19 mouse cellular contexts compared by ENCODE assay signal in the genomic region with DNA sequence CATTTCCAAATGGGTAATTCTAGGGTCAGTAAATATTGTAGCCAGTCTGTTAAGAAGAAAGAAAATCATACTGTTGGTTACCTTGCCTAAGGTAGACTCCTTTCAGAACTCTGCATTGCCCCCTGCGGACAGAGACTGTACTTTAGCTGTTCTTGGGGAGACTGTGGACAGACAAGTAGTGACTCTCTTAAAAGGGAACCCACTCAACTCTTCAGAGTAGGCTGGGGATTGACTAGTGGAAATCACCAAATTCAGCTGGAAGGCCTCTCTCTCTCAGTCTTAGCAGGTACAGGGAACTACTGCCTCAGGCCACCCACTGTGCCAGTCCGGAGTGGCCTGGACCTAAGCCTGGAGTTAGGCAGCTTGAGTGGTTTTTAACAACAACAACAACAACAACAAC. TPM values are rescaled to one million over a fixed set of nuclear protein-coding genes. Genes with fewer than 3 reads are reported as not detected.
DNase-seq lines count a peak whose midpoint lies in the region; ATAC-seq lines count a peak whose summit lies in the region.
"Had no signal": no experiment of that assay in that cellular context is flagged by ENCODE, and none has a peak within 500 bp of the region (broad histone marks: within the 10 kb centered on the region; RNA-seq: fewer than 3 reads in every experiment).

No protein-coding gene starts in this region.

- H3K9ac ChIP-seq in forebrain, embryonic 11.5 days (ENCODE audit: low read length): no peak overlapping the region
- H3K9ac ChIP-seq in forebrain, embryonic 14.5 days (ENCODE audit: low read length): no peak overlapping the region
- H3K9ac ChIP-seq in neural tube, embryonic 15.5 days (replicated peaks): no peak overlapping the region
- H3K9ac ChIP-seq in limb, embryonic 15.5 days: no peak overlapping the region
- H3K9ac ChIP-seq: forebrain, embryonic 15.5 days had no signal

- ATAC-seq in forebrain, embryonic 11.5 days (replicated peaks; ENCODE audit: low FRiP score): peak; percentile 47; the same call in 1 of the 2 replicates
- no peak for ATAC-seq in forebrain, embryonic 14.5 days
- no peak for ATAC-seq in neural tube, embryonic 15.5 days (ENCODE audit: low FRiP score)
- no peak for ATAC-seq in limb, embryonic 15.5 days (ENCODE audit: insufficient number of reproducible peaks, low FRiP score, low TSS enrichment, low read depth)
- ATAC-seq in activated CD4-positive, CD25-positive, alpha-beta regulatory T cell, adult 4 months: no peak
- ATAC-seq: forebrain, embryonic 15.5 days; Patski had no signal

- 0% methylated on average over 2 of the region's 2 CpGs for WGBS in forebrain, embryonic 11.5 days
- WGBS in forebrain, embryonic 14.5 days: 1% methylated on average over 2 of the region's 2 CpGs
- 2% methylated on average over 2 of the region's 2 CpGs for WGBS in neural tube, embryonic 15.5 days
- WGBS in limb, embryonic 15.5 days: 21% methylated on average over 2 of the region's 2 CpGs

- no peak overlapping the region for H3K4me3 ChIP-seq in forebrain, embryonic 11.5 days (ENCODE audit: low read depth, low read length)
- no peak overlapping the region for H3K4me3 ChIP-seq in forebrain, embryonic 14.5 days (ENCODE audit: low read depth, low read length)
- H3K4me3 ChIP-seq in neural tube, embryonic 15.5 days (replicated peaks): no peak overlapping the region
- no peak overlapping the region for H3K4me3 ChIP-seq in limb, embryonic 15.5 days
- H3K4me3 ChIP-seq: forebrain, embryonic 15.5 days had no signal

- H3K4me1 ChIP-seq in forebrain, embryonic 11.5 days (replicated peaks; ENCODE audit: control insufficient read depth, insufficient read depth, low read length): no peaks in the 10 kb centered on the region
- no peaks in the 10 kb centered on the region for H3K4me1 ChIP-seq in forebrain, embryonic 14.5 days (ENCODE audit: control insufficient read depth, insufficient read depth, low read length)
- 0 out of 2 replicates have a peak, but pooled peaks cover 2% of the 10 kb centered on the region for H3K4me1 ChIP-seq in neural tube, embryonic 15.5 days
- peaks cover 44% of the 10 kb centered on the region for H3K4me1 ChIP-seq in limb, embryonic 15.5 days
- H3K4me1 ChIP-seq: forebrain, embryonic 15.5 days had no signal

- no peak overlapping the region for H3K4me2 ChIP-seq in forebrain, embryonic 11.5 days (ENCODE audit: low read depth, low read length, severe bottlenecking)
- H3K4me2 ChIP-seq in forebrain, embryonic 14.5 days (ENCODE audit: low read length): no peak overlapping the region
- no peak overlapping the region for H3K4me2 ChIP-seq in neural tube, embryonic 15.5 days
- peak overlapping the region; percentile 31; the same call in 1 of the 2 replicates for H3K4me2 ChIP-seq in limb, embryonic 15.5 days
- H3K4me2 ChIP-seq: forebrain, embryonic 15.5 days had no signal

- DNase-seq in forebrain, embryonic 11.5 days (ENCODE audit: low spot score): no peak
- no peak for DNase-seq in forebrain, embryonic 14.5 days (ENCODE audit: low spot score)
- peak; percentile 31 for DNase-seq in neural tube, embryonic 10.5 days (ENCODE audit: extremely low spot score, low spot score)
- DNase-seq in frontal cortex, postnatal 25 days (ENCODE audit: low spot score in 2 of 2): no peak
- DNase-seq: cerebellum, adult 11-12 months; gastrocnemius, postnatal 10 days; heart, postnatal 14 days; layer of hippocampus, postnatal 36 days; lung, postnatal 36 days; spleen, adult 18-20 months; thymus, postnatal 25 days had no signal

- no peaks in the 10 kb centered on the region for H3K36me3 ChIP-seq in forebrain, embryonic 11.5 days (ENCODE audit: control insufficient read depth, insufficient read depth, low read length)
- no peaks in the 10 kb centered on the region for H3K36me3 ChIP-seq in forebrain, embryonic 14.5 days (ENCODE audit: control insufficient read depth, insufficient read depth, low read length)
- H3K36me3 ChIP-seq in neural tube, embryonic 15.5 days: no peaks in the 10 kb centered on the region
- H3K36me3 ChIP-seq in limb, embryonic 15.5 days: 0 out of 2 replicates have a peak, but pooled peaks cover 3% of the 10 kb centered on the region
- H3K36me3 ChIP-seq: forebrain, embryonic 15.5 days had no signal

- H3K27me3 ChIP-seq in forebrain, embryonic 11.5 days (ENCODE audit: control insufficient read depth, insufficient read depth, low read length): peaks cover 74% of the 10 kb centered on the region
- peaks cover 89% of the 10 kb centered on the region for H3K27me3 ChIP-seq in forebrain, embryonic 14.5 days (replicated peaks; ENCODE audit: control insufficient read depth, insufficient read depth, low read length)
- peaks cover 91% of the 10 kb centered on the region for H3K27me3 ChIP-seq in neural tube, embryonic 15.5 days (replicated peaks)
- H3K27me3 ChIP-seq in limb, embryonic 15.5 days: peaks cover 5% of the 10 kb centered on the region; the same call in 1 of the 2 replicates

- H3K27ac ChIP-seq in forebrain, embryonic 11.5 days (ENCODE audit: low read depth, low read length): no peak overlapping the region
- no peak overlapping the region for H3K27ac ChIP-seq in forebrain, embryonic 14.5 days (ENCODE audit: low read depth, low read length)
- H3K27ac ChIP-seq in neural tube, embryonic 15.5 days (replicated peaks): no peak overlapping the region
- H3K27ac ChIP-seq in limb, embryonic 15.5 days: peak overlapping the region; percentile 39
- H3K27ac ChIP-seq: forebrain, embryonic 15.5 days; stomach, postnatal 0 days had no signal

- no peaks in the 10 kb centered on the region for H3K9me3 ChIP-seq in forebrain, embryonic 11.5 days (ENCODE audit: control insufficient read depth, low read length)
- no peaks in the 10 kb centered on the region for H3K9me3 ChIP-seq in forebrain, embryonic 14.5 days (replicated peaks; ENCODE audit: control insufficient read depth, low read length)
- no peaks in the 10 kb centered on the region for H3K9me3 ChIP-seq in neural tube, embryonic 15.5 days (replicated peaks)
- H3K9me3 ChIP-seq in limb, embryonic 15.5 days: no peaks in the 10 kb centered on the region
- H3K9me3 ChIP-seq: forebrain, embryonic 15.5 days had no signal

RNA-seq across cellular contexts. Expression of gene Tbx15, which starts 21.8 kb away (rescaled TPM):
- polyA plus RNA-seq in forebrain, embryonic 11.5 days (2014; fragmentation: Nextera tagmentation; extraction: Ambion mirVana): 3.2 and 3.8 TPM in 2 replicates
- polyA plus RNA-seq in forebrain, embryonic 14.5 days (2014; fragmentation: Nextera tagmentation; extraction: Ambion mirVana): 0.24 and 0.59 TPM in 2 replicates
- polyA plus RNA-seq in neural tube, embryonic 15.5 days (2015; fragmentation: Nextera tagmentation; extraction: Ambion mirVana): 0.19 and 0.29 TPM in 2 replicates
- polyA plus RNA-seq in limb, embryonic 15.5 days (2015; fragmentation: Nextera tagmentation; extraction: Ambion mirVana): 21.9 and 24.0 TPM in 2 replicates
- polyA plus RNA-seq in activated CD4-positive, CD25-positive, alpha-beta regulatory T cell, adult 4 months (2017; shearing (Covaris generic)): not detected
- polyA plus RNA-seq: kidney, embryonic 14.5 days; large intestine, adult 2 months; stomach, postnatal 0 days had no signal
